Mouse (Mus musculus) WW6 (cell line): ENCODE data around the gene Smim24.
A peak's percentile ranks its signal among the peaks of the same experiment; 100 is the strongest.

ENCODE experiments used
- DNase-seq: peaks from one replicate; pipeline ENCODE4 v3.0.0-alpha.2; 2013; ENCODE audit warnings: low read depth, low spot score

Smim24 gene

GRCm38 (mm10) chr10:81390678-81390965 is 2.2 kb upstream of the Smim24 start:
- DNase-seq: no peak

GRCm38 (mm10) chr10:81392270-81392669 is 581 bp upstream of the Smim24 start:
- DNase-seq: no peak

- no peak for DNase-seq
Measured at GRCm38 (mm10) chr10:81393456-81394063, 709 bp downstream of the Smim24 start.

- DNase-seq: no peak
Measured at GRCm38 (mm10) chr10:81395127-81395526, 2.3 kb downstream of the Smim24 start.

GRCm38 (mm10) chr10:81395865-81396264 is 3.0 kb downstream of the Smim24 start:
- no peak for DNase-seq

GRCm38 (mm10) chr10:81396749-81397148 is 3.9 kb downstream of the Smim24 start:
- DNase-seq: no peak

GRCm38 (mm10) chr10:81399296-81399695 is 6.4 kb downstream of the Smim24 start:
- DNase-seq: no peak

- DNase-seq: no peak
Measured at GRCm38 (mm10) chr10:81399798-81400308, 7.0 kb downstream of the Smim24 start.

GRCm38 (mm10) chr10:81400371-81401204 is 7.7 kb downstream of the Smim24 start:
- no peak for DNase-seq

- no peak for DNase-seq
Measured at GRCm38 (mm10) chr10:81401205-81401520, 8.3 kb downstream of the Smim24 start.

GRCm38 (mm10) chr10:81401521-81402226 is 8.8 kb downstream of the Smim24 start:
- peak; percentile 72 for DNase-seq

- no peak for DNase-seq
Measured at GRCm38 (mm10) chr10:81402227-81402765, 9.4 kb downstream of the Smim24 start.

- no peak for DNase-seq
Measured at GRCm38 (mm10) chr10:81403511-81403910, 10.7 kb downstream of the Smim24 start.

GRCm38 (mm10) chr10:81404082-81404481 is 11.2 kb downstream of the Smim24 start:
- no peak for DNase-seq

GRCm38 (mm10) chr10:81404720-81405119 is 11.9 kb downstream of the Smim24 start:
- no peak for DNase-seq

- no peak for DNase-seq
Measured at GRCm38 (mm10) chr10:81405588-81406201, 12.8 kb downstream of the Smim24 start.

GRCm38 (mm10) chr10:81406504-81407440 is 13.9 kb downstream of the Smim24 start:
- no peak for DNase-seq

- DNase-seq: no peak
Measured at GRCm38 (mm10) chr10:81407539-81408423, 14.9 kb downstream of the Smim24 start.

- no peak for DNase-seq
Measured at GRCm38 (mm10) chr10:81408424-81408729, 15.5 kb downstream of the Smim24 start.

- no peak for DNase-seq
Measured at GRCm38 (mm10) chr10:81408871-81409291, 16.0 kb downstream of the Smim24 start.
